Comparison of ENCODE assay signal across 8 mouse cellular contexts in the genomic region with DNA sequence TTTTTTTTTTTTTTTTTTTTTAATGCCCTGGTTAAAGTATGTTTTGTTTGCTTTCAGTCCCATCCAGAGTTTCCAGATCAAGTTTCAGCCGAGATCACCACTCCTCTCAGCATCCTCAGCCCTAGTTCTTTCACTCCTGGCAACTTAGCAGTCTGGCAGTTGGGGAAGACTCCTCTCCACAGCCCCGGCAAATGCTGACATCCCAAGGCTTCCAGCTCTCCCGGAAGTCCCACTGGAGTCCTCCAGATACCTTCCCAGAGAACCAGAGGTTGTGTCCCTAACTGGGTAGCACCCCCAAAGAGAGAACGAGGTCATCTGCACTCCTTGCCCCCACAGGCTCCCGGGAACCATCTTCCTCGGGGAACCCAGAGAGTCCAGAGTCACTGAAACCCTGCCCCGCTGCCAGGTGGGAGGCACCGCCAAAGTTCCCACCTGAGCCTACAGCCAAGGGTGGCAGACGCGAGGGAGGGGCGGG. TPM values are rescaled to one million over a fixed set of nuclear protein-coding genes. Genes with fewer than 3 reads are reported as not detected.
DNase-seq lines count a peak whose midpoint lies in the region; ATAC-seq lines count a peak whose summit lies in the region.

No protein-coding gene starts in this region.

- peak; percentile 57 for DNase-seq in embryonic facial prominence, embryonic 14.5 days (ENCODE audit: low spot score)
- no peak for DNase-seq in liver, embryonic 11.5 days (ENCODE audit: low spot score)
- DNase-seq in testis, postnatal 14 days (ENCODE audit: low spot score) = peak; percentile 48
- DNase-seq in gastrocnemius, postnatal 10 days = no peak
- DNase-seq in Muller cell, postnatal 12 days (ENCODE audit: inconsistent ontology term) = no peak

- peak overlapping the region; percentile 90 for H3K27ac ChIP-seq in embryonic facial prominence, embryonic 14.5 days (replicated peaks; ENCODE audit: low read depth, low read length)
- H3K27ac ChIP-seq in heart, embryonic 14.5 days (replicated peaks in 1 of 2; ENCODE audit: control insufficient read depth in 1 of 2, insufficient read depth in 1 of 2, low read depth in 2 of 2, low read length in 2 of 2) = no peak overlapping the region
- H3K27ac ChIP-seq in liver, embryonic 11.5 days (ENCODE audit: low read depth, low read length) = peak overlapping the region; percentile 70

- no peaks in the 10 kb centered on the region for H3K9me3 ChIP-seq in megakaryocyte, embryonic 14.5 days
- H3K9me3 ChIP-seq in embryonic facial prominence, embryonic 14.5 days (ENCODE audit: control insufficient read depth, low read length) = no peaks in the 10 kb centered on the region
- no peaks in the 10 kb centered on the region for H3K9me3 ChIP-seq in heart, embryonic 14.5 days (ENCODE audit: control insufficient read depth, low read length)
- no peaks in the 10 kb centered on the region for H3K9me3 ChIP-seq in liver, embryonic 11.5 days (ENCODE audit: control insufficient read depth, low read length)

- no peaks in the 10 kb centered on the region for H3K36me3 ChIP-seq in megakaryocyte, embryonic 14.5 days (replicated peaks; ENCODE audit: low read length)
- no peaks in the 10 kb centered on the region for H3K36me3 ChIP-seq in embryonic facial prominence, embryonic 14.5 days (ENCODE audit: control insufficient read depth, insufficient read depth, low read length)
- H3K36me3 ChIP-seq in heart, embryonic 14.5 days (ENCODE audit: control insufficient read depth, insufficient read depth, low read length) = no peaks in the 10 kb centered on the region
- H3K36me3 ChIP-seq in liver, embryonic 11.5 days (ENCODE audit: control insufficient read depth, insufficient read depth, low read length) = no peaks in the 10 kb centered on the region

- peaks cover 20% of the 10 kb centered on the region for H3K4me1 ChIP-seq in megakaryocyte, embryonic 14.5 days
- peaks cover 10% of the 10 kb centered on the region for H3K4me1 ChIP-seq in embryonic facial prominence, embryonic 14.5 days (ENCODE audit: control insufficient read depth, insufficient read depth, low read length)
- peaks cover 0 to 4% of the 10 kb centered on the region in 2 experiments; a peak in 2 of 4 replicates for H3K4me1 ChIP-seq in heart, embryonic 14.5 days (ENCODE audit: control insufficient read depth in 2 of 2, insufficient read depth in 2 of 2, low read length in 2 of 2)
- H3K4me1 ChIP-seq in liver, embryonic 11.5 days (replicated peaks; ENCODE audit: control insufficient read depth, insufficient read depth, low read length) = peaks cover 5% of the 10 kb centered on the region; the same call in 1 of the 2 replicates

- peak overlapping the region; percentile 94 for H3K4me3 ChIP-seq in megakaryocyte, embryonic 14.5 days (replicated peaks)
- H3K4me3 ChIP-seq in embryonic facial prominence, embryonic 14.5 days (ENCODE audit: low read depth, low read length) = peak overlapping the region; percentile 84
- peak overlapping the region; percentile 69 to 76 for H3K4me3 ChIP-seq in heart, embryonic 14.5 days (ENCODE audit: control insufficient read depth in 1 of 2, insufficient read depth in 1 of 2, low read depth in 1 of 2, low read length in 2 of 2)
- peak overlapping the region; percentile 65 for H3K4me3 ChIP-seq in liver, embryonic 11.5 days (ENCODE audit: low read depth, low read length)

- peak overlapping the region; percentile 85 for H3K9ac ChIP-seq in embryonic facial prominence, embryonic 14.5 days (ENCODE audit: low read depth, low read length)
- peak overlapping the region; percentile 65 for H3K9ac ChIP-seq in heart, embryonic 14.5 days (ENCODE audit: low read length)
- peak overlapping the region; percentile 63 for H3K9ac ChIP-seq in liver, embryonic 11.5 days (ENCODE audit: low read depth, low read length)

- H3K27me3 ChIP-seq in megakaryocyte, embryonic 14.5 days (replicated peaks) = peaks cover 56% of the 10 kb centered on the region
- H3K27me3 ChIP-seq in embryonic facial prominence, embryonic 14.5 days (replicated peaks; ENCODE audit: control insufficient read depth, insufficient read depth, low read length) = no peaks in the 10 kb centered on the region; the same call in 1 of the 2 replicates
- H3K27me3 ChIP-seq in heart, embryonic 14.5 days (ENCODE audit: control insufficient read depth, insufficient read depth, low read length) = peaks cover 55% of the 10 kb centered on the region
- H3K27me3 ChIP-seq in liver, embryonic 11.5 days (replicated peaks; ENCODE audit: control insufficient read depth, insufficient read depth, low read length) = peaks cover 46% of the 10 kb centered on the region

- under 1% methylated on average over 11 of the region's 11 CpGs for WGBS in embryonic facial prominence, embryonic 14.5 days
- WGBS in heart, embryonic 14.5 days = 0% methylated on average over 11 of the region's 11 CpGs
- WGBS in liver, embryonic 11.5 days = under 1% methylated on average over 11 of the region's 11 CpGs

- peak overlapping the region; percentile 95 for H3K4me2 ChIP-seq in embryonic facial prominence, embryonic 14.5 days (ENCODE audit: low read depth, low read length)
- peak overlapping the region; percentile 71 for H3K4me2 ChIP-seq in heart, embryonic 14.5 days (ENCODE audit: low read length)
- peak overlapping the region; percentile 75 for H3K4me2 ChIP-seq in liver, embryonic 11.5 days

- ATAC-seq in megakaryocyte, adult 5-6 weeks (ENCODE audit: poor library complexity, severe bottlenecking) = no peak
- ATAC-seq in embryonic facial prominence, embryonic 14.5 days (ENCODE audit: low read depth) = peak; percentile 16
- ATAC-seq in heart, embryonic 14.5 days (ENCODE audit: insufficient number of reproducible peaks, insufficient read depth, low FRiP score, low read depth) = no peak
- ATAC-seq in liver, embryonic 11.5 days (replicated peaks; ENCODE audit: low FRiP score) = no peak; the same call in 1 of the 2 replicates

RNA-seq across cellular contexts. Expression of a gene that starts 1.2 kb away (rescaled TPM):
- polyA plus RNA-seq in megakaryocyte, embryonic 14.5 days (2012; ENCODE audit: insufficient read depth, low replicate concordance) = 0.39 and 0.48 TPM in 2 replicates
- not detected in 2 replicates for total RNA-seq in megakaryocyte, adult 5-6 weeks (2015)
- not detected in 2 replicates for total RNA-seq in megakaryocyte, adult 5-6 weeks (2017)
- 48.3 and 48.6 TPM in 2 replicates for polyA plus RNA-seq in embryonic facial prominence, embryonic 14.5 days (2014; fragmentation: Nextera tagmentation; extraction: Ambion mirVana)
- 7.2 and 8.3 TPM in 2 replicates for polyA plus RNA-seq in heart, embryonic 14.5 days (2014; fragmentation: Nextera tagmentation; extraction: Ambion mirVana)
- polyA plus RNA-seq in liver, embryonic 11.5 days (2014; fragmentation: Nextera tagmentation; extraction: Ambion mirVana) = 11.0 and 13.6 TPM in 2 replicates
- 10 to 100 TPM; 18.2 to 23.5 TPM for total RNA-seq in gastrocnemius, postnatal 10 days (2021)

Comparison
In these comparisons a context has a peak if more than half of its experiments do, and no peak if none do; other contexts are left out.
1. DNase-seq: peak in embryonic facial prominence, embryonic 14.5 days (single experiment) and testis, postnatal 14 days (single experiment); none in liver, embryonic 11.5 days (single experiment), gastrocnemius, postnatal 10 days (single experiment) and Muller cell, postnatal 12 days (single experiment).
2. H3K27ac ChIP-seq: peak in embryonic facial prominence, embryonic 14.5 days (single experiment) and liver, embryonic 11.5 days (single experiment); none in heart, embryonic 14.5 days (0 of 2).
3. Peak in every context shown above with its lines, with median percentiles within 50 percentile points of each other: H3K4me3 ChIP-seq, H3K4me2 ChIP-seq and H3K9ac ChIP-seq.